Mouse (Mus musculus) midbrain, embryonic 12.5 days (tissue): ENCODE measurements at regions not wholly inside any gene's neighbourhood (a gene's known extent, or its start where the extent isn't known, plus 50 kb on each side); places are given as distances from the start of the nearest gene placed in this dataset.

Experiments
- ATAC-seq: fragments of 200-750 bp; cut with Nextera tagmentation; 2 replicates; pipeline ENCODE4 v1.8.0; 2017; ENCODE audit warnings: low read depth, moderate TSS enrichment, moderate library complexity; ENCODE audit not compliant: low FRiP score
- H3K27ac ChIP-seq: fragments of 300-500 bp; sonication (generic); replicated peaks from 2 replicates; pipeline ENCODE4 v1.5.1; 2016; ENCODE audit warnings: mild to moderate bottlenecking
- H3K27me3 ChIP-seq: fragments of 300-500 bp; sonication (generic); 2 replicates; pipeline ENCODE4 v1.6.1; 2016; ENCODE audit warnings: mild to moderate bottlenecking
- H3K36me3 ChIP-seq: fragments of 300-500 bp; sonication (generic); 2 replicates; pipeline ENCODE4 v1.6.1; 2016
- H3K4me1 ChIP-seq: fragments of 300-500 bp; sonication (generic); 2 replicates; pipeline ENCODE4 v1.6.1; 2016
- H3K4me2 ChIP-seq: fragments of 300-500 bp; sonication (generic); replicated peaks from 2 replicates; pipeline ENCODE4 v1.6.1; 2016; ENCODE audit warnings: mild to moderate bottlenecking, moderate library complexity
- H3K4me3 ChIP-seq: fragments of 300-500 bp; sonication (generic); 2 replicates; pipeline ENCODE4 v1.5.1; 2016; ENCODE audit warnings: mild to moderate bottlenecking
- H3K9ac ChIP-seq: fragments of 300-500 bp; sonication (generic); replicated peaks from 2 replicates; pipeline ENCODE4 v1.6.1; 2016; ENCODE audit warnings: mild to moderate bottlenecking, moderate library complexity
- H3K9me3 ChIP-seq: fragments of 300-500 bp; sonication (generic); 2 replicates; pipeline ENCODE4 v1.6.1; 2016; ENCODE audit warnings: mild to moderate bottlenecking
- WGBS: fragments of 180-500 bp; shearing (Covaris S2); methylation state at CpG from one replicate; pipeline ENCODE4 v1.1.7; 2016; 5-methylcytosine and 5-hydroxymethylcytosine counted together

- Histone ChIP-seq H3K36me3 (no peaks in the 10 kb centered on the region), H3K4me3 (no peak overlapping the region), H3K9me3 (no peaks in the 10 kb centered on the region), H3K27ac (no peak overlapping the region), H3K9ac (no peak overlapping the region), H3K4me1 (peaks cover 14% of the 10 kb centered on the region), H3K27me3 (no peaks in the 10 kb centered on the region), H3K4me2 (no peak overlapping the region)
- ATAC-seq, result no peak
- WGBS, result 88% methylated on average over 7 of the region's 7 CpGs
Observed at GRCm38 (mm10) chr14:31945125-31945524, 83.7 kb upstream of the Galnt15 start.

GRCm38 (mm10) chr14:31946032-31946431 lies 82.8 kb upstream of the Galnt15 start:
- no peak overlapping the region for H3K27ac ChIP-seq

GRCm38 (mm10) chr14:31947246-31947645 lies 81.5 kb upstream of the Galnt15 start:
- 28% methylated on average over 7 of the region's 7 CpGs for WGBS

More at GRCm38 (mm10) chr14:31946032-31946431, 82.8 kb upstream of the Galnt15 start:
- no peak; the same call in 1 of the 2 replicates for ATAC-seq
- 60% methylated on average over 1 of the region's 1 CpGs for WGBS
- no peak overlapping the region for H3K9ac ChIP-seq
- no peak overlapping the region for H3K4me3 ChIP-seq
- no peaks in the 10 kb centered on the region for H3K9me3 ChIP-seq
- H3K4me2 ChIP-seq, result no peak overlapping the region
- H3K27me3 ChIP-seq, result no peaks in the 10 kb centered on the region
- no peaks in the 10 kb centered on the region for H3K36me3 ChIP-seq
- H3K4me1 ChIP-seq, result peaks cover 14% of the 10 kb centered on the region

GRCm38 (mm10) chr14:31951894-31952293 lies 76.9 kb upstream of the Galnt15 start:
- peaks cover 11% of the 10 kb centered on the region for H3K4me1 ChIP-seq

More at GRCm38 (mm10) chr14:31947246-31947645, 81.5 kb upstream of the Galnt15 start:
- Histone ChIP-seq H3K9ac (no peak overlapping the region), H3K36me3 (no peaks in the 10 kb centered on the region), H3K4me1 (peaks cover 14% of the 10 kb centered on the region), H3K27ac (no peak overlapping the region), H3K4me3 (no peak overlapping the region), H3K9me3 (no peaks in the 10 kb centered on the region), H3K4me2 (no peak overlapping the region), H3K27me3 (no peaks in the 10 kb centered on the region)
- ATAC-seq, result no peak

GRCm38 (mm10) chr14:31953783-31954182 lies 75.0 kb upstream of the Galnt15 start:
- 96% methylated on average over 4 of the region's 4 CpGs for WGBS
- no peaks in the 10 kb centered on the region for H3K36me3 ChIP-seq
- no peak for ATAC-seq
- H3K4me1 ChIP-seq, result no peaks in the 10 kb centered on the region
- H3K27ac ChIP-seq, result no peak overlapping the region
- H3K27me3 ChIP-seq, result no peaks in the 10 kb centered on the region
- no peaks in the 10 kb centered on the region for H3K9me3 ChIP-seq
- H3K9ac ChIP-seq, result no peak overlapping the region
- H3K4me3 ChIP-seq, result no peak overlapping the region
- no peak overlapping the region for H3K4me2 ChIP-seq

More at GRCm38 (mm10) chr14:31951894-31952293, 76.9 kb upstream of the Galnt15 start:
- Histone ChIP-seq H3K36me3 (no peaks in the 10 kb centered on the region), H3K4me2 (no peak overlapping the region), H3K27ac (no peak overlapping the region), H3K9ac (no peak overlapping the region), H3K9me3 (no peaks in the 10 kb centered on the region), H3K27me3 (no peaks in the 10 kb centered on the region), H3K4me3 (no peak overlapping the region)
- ATAC-seq, result no peak
- 90% methylated on average over 3 of the region's 3 CpGs for WGBS

- 5% methylated on average over 4 of the region's 4 CpGs for WGBS
- Histone ChIP-seq H3K4me1 (no peaks in the 10 kb centered on the region), H3K9me3 (no peaks in the 10 kb centered on the region), H3K9ac (no peak overlapping the region), H3K4me2 (no peak overlapping the region), H3K4me3 (no peak overlapping the region), H3K27me3 (no peaks in the 10 kb centered on the region), H3K27ac (no peak overlapping the region), H3K36me3 (no peaks in the 10 kb centered on the region)
- ATAC-seq, result 0 out of 2 replicates have a peak, but pooled peaks have one; percentile 47
Observed at GRCm38 (mm10) chr14:31954945-31955344, 73.8 kb upstream of the Galnt15 start.

GRCm38 (mm10) chr14:31957211-31957638 lies 71.6 kb upstream of the Galnt15 start:
- no peaks in the 10 kb centered on the region for H3K27me3 ChIP-seq
- H3K9ac ChIP-seq, result no peak overlapping the region
- H3K9me3 ChIP-seq, result no peaks in the 10 kb centered on the region
- ATAC-seq, result no peak
- H3K4me3 ChIP-seq, result no peak overlapping the region
- WGBS, result 92% methylated on average over 10 of the region's 10 CpGs
- no peaks in the 10 kb centered on the region for H3K36me3 ChIP-seq
- no peaks in the 10 kb centered on the region for H3K4me1 ChIP-seq
- H3K27ac ChIP-seq, result no peak overlapping the region
- H3K4me2 ChIP-seq, result no peak overlapping the region

GRCm38 (mm10) chr14:31960201-31960854 lies 68.5 kb upstream of the Galnt15 start:
- H3K27ac ChIP-seq, result no peak overlapping the region
- H3K9me3 ChIP-seq, result no peaks in the 10 kb centered on the region
- H3K4me2 ChIP-seq, result no peak overlapping the region
- no peaks in the 10 kb centered on the region for H3K36me3 ChIP-seq
- H3K9ac ChIP-seq, result no peak overlapping the region
- WGBS, result 93% methylated on average over 9 of the region's 9 CpGs
- no peaks in the 10 kb centered on the region for H3K27me3 ChIP-seq
- no peak overlapping the region for H3K4me3 ChIP-seq
- no peak for ATAC-seq
- peaks cover 11% of the 10 kb centered on the region for H3K4me1 ChIP-seq

- peaks cover 11% of the 10 kb centered on the region for H3K4me1 ChIP-seq
- no peak for ATAC-seq
Observed at GRCm38 (mm10) chr14:31961442-31961841, 67.3 kb upstream of the Galnt15 start.

GRCm38 (mm10) chr14:31963131-31963911 lies 65.5 kb upstream of the Galnt15 start:
- Histone ChIP-seq H3K36me3 (no peaks in the 10 kb centered on the region), H3K27ac (no peak overlapping the region), H3K4me1 (peaks cover 11% of the 10 kb centered on the region), H3K9me3 (no peaks in the 10 kb centered on the region), H3K4me3 (no peak overlapping the region), H3K9ac (no peak overlapping the region), H3K27me3 (no peaks in the 10 kb centered on the region), H3K4me2 (no peak overlapping the region)
- ATAC-seq, result no peak
- WGBS, result 54% methylated on average over 12 of the region's 12 CpGs

More at GRCm38 (mm10) chr14:31961442-31961841, 67.3 kb upstream of the Galnt15 start:
- Histone ChIP-seq H3K27me3 (no peaks in the 10 kb centered on the region), H3K36me3 (no peaks in the 10 kb centered on the region), H3K27ac (no peak overlapping the region), H3K9me3 (no peaks in the 10 kb centered on the region), H3K4me3 (no peak overlapping the region), H3K9ac (no peak overlapping the region), H3K4me2 (no peak overlapping the region)
- 85% methylated on average over 5 of the region's 5 CpGs for WGBS

- H3K27me3 ChIP-seq, result no peaks in the 10 kb centered on the region
- H3K9ac ChIP-seq, result no peak overlapping the region
- 63% methylated on average over 2 of the region's 2 CpGs for WGBS
- H3K4me1 ChIP-seq, result peaks cover 11% of the 10 kb centered on the region
- H3K4me2 ChIP-seq, result no peak overlapping the region
- H3K9me3 ChIP-seq, result no peaks in the 10 kb centered on the region
- no peak for ATAC-seq
- H3K4me3 ChIP-seq, result no peak overlapping the region
- no peak overlapping the region for H3K27ac ChIP-seq
- H3K36me3 ChIP-seq, result no peaks in the 10 kb centered on the region
Observed at GRCm38 (mm10) chr14:31964076-31964475, 64.7 kb upstream of the Galnt15 start.

- peaks cover 11% of the 10 kb centered on the region for H3K4me1 ChIP-seq
- ATAC-seq, result no peak
- H3K4me3 ChIP-seq, result no peak overlapping the region
- H3K27me3 ChIP-seq, result no peaks in the 10 kb centered on the region
- H3K4me2 ChIP-seq, result no peak overlapping the region
- 88% methylated on average over 4 of the region's 4 CpGs for WGBS
- no peaks in the 10 kb centered on the region for H3K9me3 ChIP-seq
- H3K27ac ChIP-seq, result no peak overlapping the region
- no peak overlapping the region for H3K9ac ChIP-seq
- no peaks in the 10 kb centered on the region for H3K36me3 ChIP-seq
Observed at GRCm38 (mm10) chr14:31964831-31965230, 64.0 kb upstream of the Galnt15 start.
